Mouse (Mus musculus): ENCODE results near the gene 3110082I17Rik. TPM values are rescaled to one million over a fixed set of nuclear protein-coding genes. Genes with fewer than 3 reads are reported as not detected.

3110082I17Rik gene
- polyA plus RNA-seq, 1 experiment from 2014 or later: 21.9 TPM

DNA sequence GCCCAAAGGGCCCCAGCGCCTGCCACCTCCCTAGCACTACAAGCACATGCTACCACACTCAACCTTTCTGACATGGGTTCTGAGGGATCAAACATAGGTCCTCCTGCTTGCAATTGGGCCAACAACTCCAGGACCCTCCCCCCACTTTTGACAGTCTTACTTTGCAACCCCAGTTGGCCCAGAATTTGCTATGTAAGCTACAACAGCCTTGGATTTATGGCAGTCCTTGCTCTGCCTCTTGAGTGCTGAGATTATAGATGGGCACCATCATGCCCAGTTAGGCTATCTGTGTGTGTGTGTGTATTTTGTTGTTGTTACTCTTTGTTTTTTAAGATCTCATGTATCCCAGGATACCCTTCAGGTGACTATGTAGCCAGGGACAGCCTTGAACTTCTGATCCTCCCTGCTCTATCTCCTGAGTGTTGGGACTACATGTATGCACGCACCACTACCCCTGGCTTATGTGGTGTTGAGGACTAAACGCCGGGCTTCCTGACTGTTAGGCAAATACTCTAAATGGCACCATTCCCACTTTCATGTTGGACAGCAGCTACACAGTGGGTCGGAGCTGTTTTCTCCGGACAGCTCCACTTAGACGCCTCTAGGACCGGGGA, 80.4 kb downstream of the 3110082I17Rik start:
- Histone ChIP-seq H3K4me2 (peak overlapping the region; percentile 88), H3K4me3 (ENCODE audit: low read depth, low read length) (peak overlapping the region; percentile 77), H3K9me3 (replicated peaks; ENCODE audit: control insufficient read depth, low read length) (no peaks in the 10 kb centered on the region), H3K27me3 (ENCODE audit: control insufficient read depth, insufficient read depth, low read length) (no peaks in the 10 kb centered on the region), H3K9ac (ENCODE audit: low read depth, low read length) (peak overlapping the region; percentile 58), H3K4me1 (ENCODE audit: control insufficient read depth, insufficient read depth, low read length) (peaks cover 74% of the 10 kb centered on the region), H3K27ac (ENCODE audit: low read depth, low read length) (peak overlapping the region; percentile 85), H3K36me3 (ENCODE audit: control insufficient read depth, insufficient read depth, low read length) (no peaks in the 10 kb centered on the region)
- WGBS (ENCODE audit: insufficient replicate concordance): 28% methylated on average over 8 of the region's 8 CpGs
- 0 out of 2 replicates have a peak, but pooled peaks have one; percentile 0 for ATAC-seq (replicated peaks; ENCODE audit: insufficient number of reproducible peaks, low FRiP score, low TSS enrichment)

DNA sequence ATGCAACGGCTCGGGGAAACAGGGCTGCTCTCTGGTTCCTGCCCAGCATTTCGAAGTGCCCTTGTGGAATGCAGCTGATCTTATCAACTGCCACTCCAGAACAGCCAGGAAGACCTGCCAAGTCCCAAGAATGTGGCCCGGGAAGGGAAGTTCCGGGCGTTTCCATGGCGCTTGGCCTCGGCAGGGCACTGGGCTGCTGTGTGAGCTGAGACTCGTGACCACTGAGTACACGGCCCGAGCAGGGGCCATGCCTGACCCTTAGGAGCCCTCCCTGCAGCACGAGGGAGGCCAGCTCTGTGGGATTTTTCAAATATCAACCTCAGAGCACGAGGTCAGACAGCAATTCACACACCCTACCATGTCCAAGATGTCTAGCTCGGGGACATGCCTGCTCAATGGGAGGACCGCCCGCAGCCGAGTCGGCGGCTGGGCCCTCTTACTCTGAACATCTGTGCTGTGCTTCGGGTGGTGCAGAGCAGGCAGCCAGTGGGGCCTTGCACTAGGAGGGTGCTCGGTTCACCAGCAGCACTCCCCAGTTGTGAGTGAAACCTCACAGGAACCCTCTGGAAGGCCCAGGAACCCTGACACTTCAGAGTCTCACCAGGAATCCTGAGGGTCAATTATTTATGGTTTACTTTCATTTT, 81.2 kb downstream of the 3110082I17Rik start:
- 0 out of 2 replicates have a peak, but pooled peaks have one; percentile 16 for ATAC-seq (replicated peaks; ENCODE audit: insufficient number of reproducible peaks, low FRiP score, low TSS enrichment)

DNA sequence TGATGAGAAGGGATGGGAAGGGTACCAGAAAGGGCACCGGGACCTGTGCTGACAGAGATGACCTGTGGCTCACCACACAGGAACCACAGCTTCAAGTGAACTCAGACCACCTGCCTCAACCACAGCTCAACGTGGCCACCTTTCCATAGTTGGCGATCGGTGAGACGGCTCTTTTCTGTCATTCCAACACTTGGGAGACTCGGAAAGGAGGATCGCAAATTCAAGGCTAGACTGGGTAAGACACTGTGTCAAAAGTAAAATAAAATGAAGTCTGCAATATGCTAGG, 82.1 kb downstream of the 3110082I17Rik start:
- H3K27ac ChIP-seq (ENCODE audit: low read depth, low read length): peak overlapping the region; percentile 85
- no peaks in the 10 kb centered on the region for H3K36me3 ChIP-seq (ENCODE audit: control insufficient read depth, insufficient read depth, low read length)
- H3K4me1 ChIP-seq (ENCODE audit: control insufficient read depth, insufficient read depth, low read length): peaks cover 62% of the 10 kb centered on the region
- no peaks in the 10 kb centered on the region for H3K9me3 ChIP-seq (replicated peaks; ENCODE audit: control insufficient read depth, low read length)
- H3K4me3 ChIP-seq (ENCODE audit: low read depth, low read length): no peak overlapping the region
- no peak for ATAC-seq (replicated peaks; ENCODE audit: insufficient number of reproducible peaks, low FRiP score, low TSS enrichment)
- H3K27me3 ChIP-seq (ENCODE audit: control insufficient read depth, insufficient read depth, low read length): no peaks in the 10 kb centered on the region
- no peak overlapping the region for H3K9ac ChIP-seq (ENCODE audit: low read depth, low read length)
- WGBS (ENCODE audit: insufficient replicate concordance): 82% methylated on average over 7 of the region's 7 CpGs
- peak overlapping the region; percentile 7; the same call in 1 of the 2 replicates for H3K4me2 ChIP-seq

More for the DNA sequence above, 81.2 kb downstream of the 3110082I17Rik start:
- Histone ChIP-seq H3K27ac (ENCODE audit: low read depth, low read length) (peak overlapping the region; percentile 85), H3K4me3 (ENCODE audit: low read depth, low read length) (no peak overlapping the region), H3K9ac (ENCODE audit: low read depth, low read length) (peak overlapping the region; percentile 58; the same call in 1 of the 2 replicates), H3K9me3 (replicated peaks; ENCODE audit: control insufficient read depth, low read length) (no peaks in the 10 kb centered on the region), H3K4me2 (peak overlapping the region; percentile 88), H3K36me3 (ENCODE audit: control insufficient read depth, insufficient read depth, low read length) (no peaks in the 10 kb centered on the region), H3K4me1 (ENCODE audit: control insufficient read depth, insufficient read depth, low read length) (peaks cover 66% of the 10 kb centered on the region), H3K27me3 (ENCODE audit: control insufficient read depth, insufficient read depth, low read length) (no peaks in the 10 kb centered on the region)
- WGBS (ENCODE audit: insufficient replicate concordance): 24% methylated on average over 21 of the region's 21 CpGs

DNA sequence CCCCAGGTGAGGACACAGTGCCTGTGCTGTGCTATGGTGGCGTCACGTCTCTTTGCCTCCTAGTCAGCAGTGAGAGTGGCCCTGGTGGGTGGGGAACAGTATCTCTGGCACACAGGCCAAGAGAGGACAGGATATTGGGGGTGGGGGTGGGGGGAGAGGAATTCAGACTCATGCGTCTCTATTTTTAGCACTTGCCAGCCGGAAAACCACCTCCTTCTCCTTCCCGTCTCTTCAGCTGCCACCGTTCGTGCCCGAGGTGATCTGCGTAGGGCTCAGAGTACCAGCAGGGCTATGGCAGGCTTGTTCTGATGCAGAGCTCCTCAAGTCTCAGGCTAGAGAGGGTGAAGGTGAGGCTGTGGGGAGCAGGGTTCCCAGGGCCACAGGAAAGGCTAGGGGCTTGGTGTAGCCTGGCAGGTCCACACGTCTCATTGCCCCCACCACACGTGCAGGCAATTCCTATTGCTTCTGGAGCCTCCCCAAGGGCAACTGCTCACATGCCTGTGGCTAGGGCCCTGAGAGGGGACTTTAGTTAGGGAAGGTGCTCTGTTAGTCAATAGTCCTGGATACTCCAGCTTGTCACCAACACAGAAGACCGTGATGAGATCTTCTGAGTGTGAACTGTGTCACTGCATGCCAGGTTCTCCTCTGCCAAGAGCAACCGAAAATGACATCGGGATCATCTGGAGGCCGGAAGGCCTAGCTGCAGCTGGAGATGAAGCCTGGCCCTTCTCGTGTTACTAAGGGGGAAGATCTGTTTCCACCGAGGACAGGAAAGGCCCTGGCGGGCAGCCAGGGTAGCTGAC, 82.7 kb downstream of the 3110082I17Rik start, which contains the start of gene Gpr146:
Gpr146 (plus strand) TSS at position 230 of the 803 bp plus-strand sequence.
- peak within 1 kb of the TSS; percentile 85 for H3K27ac ChIP-seq (ENCODE audit: low read depth, low read length)
- ATAC-seq (replicated peaks; ENCODE audit: insufficient number of reproducible peaks, low FRiP score, low TSS enrichment): no peak
- peak within 1 kb of the TSS; percentile 22 for H3K4me2 ChIP-seq
- H3K36me3 ChIP-seq (ENCODE audit: control insufficient read depth, insufficient read depth, low read length): no peaks in the 10 kb centered on the region
- 20% methylated on average over 18 of the region's 18 CpGs for WGBS (ENCODE audit: insufficient replicate concordance)
- no peaks in the 10 kb centered on the region for H3K27me3 ChIP-seq (ENCODE audit: control insufficient read depth, insufficient read depth, low read length)
- H3K4me1 ChIP-seq (ENCODE audit: control insufficient read depth, insufficient read depth, low read length): peaks cover 60% of the 10 kb centered on the region
- peak within 1 kb of the TSS; percentile 44; the same call in 1 of the 2 replicates for H3K9ac ChIP-seq (ENCODE audit: low read depth, low read length)
- no peaks in the 10 kb centered on the region for H3K9me3 ChIP-seq (replicated peaks; ENCODE audit: control insufficient read depth, low read length)
- no peak within 1 kb of the TSS for H3K4me3 ChIP-seq (ENCODE audit: low read depth, low read length)

DNA sequence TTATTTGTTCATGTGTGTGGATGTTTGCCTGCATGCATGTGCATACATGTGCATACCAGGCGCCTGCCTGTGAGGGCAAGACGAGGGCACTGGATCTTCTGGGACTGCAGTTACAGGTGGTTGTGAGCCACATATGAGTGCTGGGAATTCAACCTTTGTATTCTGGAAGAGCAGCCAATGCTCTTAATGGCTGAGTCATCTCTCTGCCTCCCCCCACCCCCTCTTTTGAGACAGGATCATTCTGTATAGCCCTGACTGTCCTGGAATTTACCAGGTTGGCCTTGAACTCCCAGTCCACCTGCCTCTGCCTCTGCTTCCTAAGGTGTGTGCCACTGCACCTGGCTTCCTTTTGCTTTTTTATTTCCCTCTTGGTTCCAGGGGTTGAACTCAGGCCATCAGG, 85.5 kb downstream of the 3110082I17Rik start:
- ATAC-seq (replicated peaks; ENCODE audit: insufficient number of reproducible peaks, low FRiP score, low TSS enrichment): no peak
- no peak overlapping the region for H3K4me2 ChIP-seq
- WGBS (ENCODE audit: insufficient replicate concordance): 78% methylated on average over 2 of the region's 2 CpGs
- no peaks in the 10 kb centered on the region for H3K36me3 ChIP-seq (ENCODE audit: control insufficient read depth, insufficient read depth, low read length)
- H3K27me3 ChIP-seq (ENCODE audit: control insufficient read depth, insufficient read depth, low read length): no peaks in the 10 kb centered on the region
- H3K4me1 ChIP-seq (ENCODE audit: control insufficient read depth, insufficient read depth, low read length): peaks cover 65% of the 10 kb centered on the region
- no peaks in the 10 kb centered on the region for H3K9me3 ChIP-seq (replicated peaks; ENCODE audit: control insufficient read depth, low read length)
- H3K9ac ChIP-seq (ENCODE audit: low read depth, low read length): no peak overlapping the region
- no peak overlapping the region for H3K4me3 ChIP-seq (ENCODE audit: low read depth, low read length)
- H3K27ac ChIP-seq (ENCODE audit: low read depth, low read length): no peak overlapping the region

DNA sequence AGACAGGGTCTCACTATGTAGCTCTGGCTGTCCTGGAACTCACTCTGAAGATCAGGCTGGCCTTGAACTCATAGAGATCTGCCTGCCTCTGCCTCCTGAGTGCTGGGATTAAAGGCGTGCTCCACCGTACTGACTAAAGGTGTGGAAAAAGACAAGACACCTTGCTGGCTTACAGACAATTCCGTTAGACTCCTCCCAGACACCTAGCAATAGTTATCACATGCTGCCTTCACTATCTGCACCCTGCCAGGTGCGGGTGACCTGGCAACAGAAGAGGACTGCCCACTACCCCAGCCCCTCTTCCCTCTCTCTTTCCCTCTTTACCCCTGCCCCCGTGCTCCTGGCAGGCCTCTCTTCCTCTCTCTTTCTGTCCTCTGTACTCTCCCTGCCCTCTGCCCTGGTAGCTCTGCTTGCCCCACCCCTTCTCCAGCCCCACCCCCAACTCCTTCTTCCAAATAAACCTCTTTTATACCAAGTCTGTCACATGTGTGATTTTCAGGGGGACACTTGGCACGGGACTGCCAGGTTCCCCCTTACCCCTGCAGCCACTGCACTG, 86.4 kb downstream of the 3110082I17Rik start:
- Histone ChIP-seq H3K36me3 (ENCODE audit: control insufficient read depth, insufficient read depth, low read length) (no peaks in the 10 kb centered on the region), H3K4me1 (ENCODE audit: control insufficient read depth, insufficient read depth, low read length) (peaks cover 56% of the 10 kb centered on the region), H3K4me2 (no peak overlapping the region), H3K27me3 (ENCODE audit: control insufficient read depth, insufficient read depth, low read length) (no peaks in the 10 kb centered on the region), H3K9me3 (replicated peaks; ENCODE audit: control insufficient read depth, low read length) (no peaks in the 10 kb centered on the region), H3K4me3 (ENCODE audit: low read depth, low read length) (no peak overlapping the region), H3K27ac (ENCODE audit: low read depth, low read length) (no peak overlapping the region), H3K9ac (ENCODE audit: low read depth, low read length) (no peak overlapping the region)
- no peak for ATAC-seq (replicated peaks; ENCODE audit: insufficient number of reproducible peaks, low FRiP score, low TSS enrichment)
- WGBS (ENCODE audit: insufficient replicate concordance): 72% methylated on average over 6 of the region's 6 CpGs

DNA sequence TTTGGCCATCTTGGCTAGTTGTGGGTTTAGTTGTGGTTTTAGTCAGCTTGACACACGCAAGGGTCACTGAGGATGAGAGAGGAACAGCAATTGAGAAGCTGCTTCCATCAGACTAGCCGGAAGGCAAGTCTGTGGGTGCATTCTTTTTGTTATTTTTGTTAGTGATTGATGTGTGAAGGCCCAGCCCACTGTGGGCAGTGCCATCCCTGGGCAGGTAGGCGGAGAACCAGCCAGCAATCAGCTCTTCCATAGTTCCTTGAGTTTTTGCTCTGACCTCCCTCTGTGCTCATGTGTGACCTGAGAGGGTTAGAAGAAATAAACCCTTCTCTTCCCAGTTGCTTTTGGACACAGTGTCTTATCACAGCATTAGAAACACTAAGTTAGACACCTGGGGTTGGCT, 87.2 kb downstream of the 3110082I17Rik start:
- no peak overlapping the region for H3K9ac ChIP-seq (ENCODE audit: low read depth, low read length)
- H3K4me3 ChIP-seq (ENCODE audit: low read depth, low read length): no peak overlapping the region
- H3K4me2 ChIP-seq: no peak overlapping the region
- H3K4me1 ChIP-seq (ENCODE audit: control insufficient read depth, insufficient read depth, low read length): peaks cover 48% of the 10 kb centered on the region
- no peaks in the 10 kb centered on the region for H3K27me3 ChIP-seq (ENCODE audit: control insufficient read depth, insufficient read depth, low read length)
- WGBS (ENCODE audit: insufficient replicate concordance): 81% methylated on average over 3 of the region's 3 CpGs
- ATAC-seq (replicated peaks; ENCODE audit: insufficient number of reproducible peaks, low FRiP score, low TSS enrichment): no peak
- no peak overlapping the region for H3K27ac ChIP-seq (ENCODE audit: low read depth, low read length)
- H3K9me3 ChIP-seq (replicated peaks; ENCODE audit: control insufficient read depth, low read length): no peaks in the 10 kb centered on the region
- H3K36me3 ChIP-seq (ENCODE audit: control insufficient read depth, insufficient read depth, low read length): no peaks in the 10 kb centered on the region

DNA sequence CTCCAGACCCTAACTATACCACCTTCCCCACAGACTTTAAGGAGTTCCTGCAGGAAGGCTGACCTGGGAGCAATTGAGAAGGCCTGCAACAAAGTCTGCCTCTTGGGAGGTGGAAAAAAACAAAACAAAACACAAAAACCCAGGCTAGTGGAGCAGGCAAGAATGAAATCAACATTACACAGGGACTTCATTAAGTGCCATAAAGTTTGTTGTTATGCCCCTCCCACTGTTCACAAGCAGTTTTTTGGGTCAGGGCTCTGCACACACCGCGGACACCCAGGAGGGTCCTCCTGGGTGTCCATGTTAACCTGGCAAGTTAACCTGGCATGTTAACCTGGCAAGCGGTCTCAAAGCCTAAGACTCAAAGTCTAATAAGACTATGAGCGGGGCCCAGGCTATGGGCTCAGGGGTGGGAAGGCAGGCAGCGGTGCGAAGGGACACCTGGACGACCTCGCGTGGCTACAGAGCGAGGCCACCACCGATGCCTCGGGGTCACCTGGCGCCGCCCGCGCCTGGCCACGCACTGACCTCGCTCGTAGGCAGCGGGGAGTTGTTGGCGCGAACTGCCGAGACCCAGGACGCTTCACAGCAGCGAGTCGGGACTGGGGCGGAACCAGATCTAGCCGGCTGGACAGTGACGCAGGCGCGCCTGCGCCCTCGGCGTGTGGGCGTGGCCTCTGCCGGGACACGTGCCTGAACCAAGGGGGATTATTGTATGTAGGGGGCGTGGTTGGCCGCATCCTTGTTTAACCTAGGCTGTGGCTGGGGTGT, 88.5 kb downstream of the 3110082I17Rik start:
- peaks cover 35% of the 10 kb centered on the region for H3K4me1 ChIP-seq (ENCODE audit: control insufficient read depth, insufficient read depth, low read length)
- WGBS (ENCODE audit: insufficient replicate concordance): 2% methylated on average over 39 of the region's 39 CpGs

More for the DNA sequence above, 88.5 kb downstream of the 3110082I17Rik start:
- Histone ChIP-seq H3K27me3 (ENCODE audit: control insufficient read depth, insufficient read depth, low read length) (no peaks in the 10 kb centered on the region), H3K9ac (ENCODE audit: low read depth, low read length) (peak overlapping the region; percentile 93), H3K27ac (ENCODE audit: low read depth, low read length) (peak overlapping the region; percentile 86), H3K4me3 (ENCODE audit: low read depth, low read length) (peak overlapping the region; percentile 64), H3K9me3 (replicated peaks; ENCODE audit: control insufficient read depth, low read length) (no peaks in the 10 kb centered on the region), H3K36me3 (ENCODE audit: control insufficient read depth, insufficient read depth, low read length) (no peaks in the 10 kb centered on the region), H3K4me2 (peak overlapping the region; percentile 87)
- peak; percentile 88 for ATAC-seq (replicated peaks; ENCODE audit: insufficient number of reproducible peaks, low FRiP score, low TSS enrichment)
